Mouse (Mus musculus): ENCODE measurements at regions not wholly inside any gene's neighbourhood (a gene's known extent, or its start where the extent isn't known, plus 50 kb on each side); places are given as distances from the start of the nearest gene placed in this dataset.

DNA sequence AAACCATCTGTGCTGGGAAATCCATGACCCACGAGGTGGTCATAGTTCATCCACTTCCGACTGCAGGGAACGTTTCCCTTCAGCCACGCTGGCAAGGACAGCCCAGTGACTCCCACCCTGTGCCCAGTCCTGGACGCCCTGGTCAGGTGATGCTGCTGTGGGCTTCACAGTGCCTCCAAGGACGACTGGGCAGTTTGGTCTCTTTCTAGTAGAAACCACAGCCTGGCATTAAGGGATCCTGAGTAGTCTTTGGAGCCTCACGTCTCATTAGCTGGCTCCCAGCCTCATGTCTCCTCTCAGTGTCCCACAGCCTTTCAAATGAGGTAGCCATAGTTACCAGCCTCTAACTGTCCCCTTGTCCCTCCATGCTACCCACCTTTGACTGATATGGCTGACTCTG is 116.2 kb upstream of the Gdf10 start:
- 73% methylated on average over 7 of the region's 7 CpGs for WGBS
- ATAC-seq (ENCODE audit: low FRiP score) = no peak

DNA sequence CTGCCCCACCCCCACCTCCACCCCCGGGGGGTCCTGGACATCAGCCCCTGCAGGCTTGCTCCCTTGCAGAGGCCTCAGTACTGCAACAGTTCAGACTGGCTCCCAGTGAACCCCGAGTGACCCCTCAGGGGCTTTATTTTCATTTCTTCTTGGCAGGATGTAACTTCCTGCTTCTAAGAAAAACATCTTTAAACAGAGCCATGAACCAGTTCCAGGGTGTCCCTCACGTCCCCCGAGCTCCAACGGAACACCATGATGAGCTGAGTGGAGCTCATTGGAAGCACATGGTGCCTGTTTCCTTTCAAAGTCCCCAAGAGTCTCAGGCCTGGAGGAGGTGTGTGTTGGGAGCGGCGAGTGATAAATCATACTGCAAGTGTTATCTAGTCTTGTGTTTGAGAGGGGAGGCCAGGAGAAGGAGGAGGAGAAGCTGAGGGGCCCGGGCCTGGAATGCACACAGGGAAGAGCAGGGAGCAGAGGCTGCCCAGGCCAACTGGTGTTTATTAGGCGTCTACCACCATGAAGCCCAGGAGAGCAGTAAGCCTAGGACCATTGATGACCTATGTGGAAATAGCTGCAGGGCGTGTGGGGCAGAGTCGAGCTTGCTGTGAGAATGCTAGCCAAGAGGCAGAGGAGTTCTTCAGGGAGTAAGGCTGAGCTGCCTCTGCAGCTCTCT is 114.7 kb upstream of the Gdf10 start:
- no peaks in the 10 kb centered on the region for H3K4me1 ChIP-seq
- H3K36me3 ChIP-seq (replicated peaks) = no peaks in the 10 kb centered on the region
- no peak overlapping the region for H3K4me3 ChIP-seq (replicated peaks)
- H3K27ac ChIP-seq = no peak overlapping the region
- ATAC-seq (ENCODE audit: low FRiP score) = no peak
- H3K4me2 ChIP-seq = no peak overlapping the region
- 73% methylated on average over 11 of the region's 11 CpGs for WGBS
- H3K9ac ChIP-seq = no peak overlapping the region
- H3K27me3 ChIP-seq = no peaks in the 10 kb centered on the region
- H3K9me3 ChIP-seq = no peaks in the 10 kb centered on the region

More for the DNA sequence above, 116.2 kb upstream of the Gdf10 start:
- no peaks in the 10 kb centered on the region for H3K27me3 ChIP-seq
- no peaks in the 10 kb centered on the region for H3K36me3 ChIP-seq (replicated peaks)
- H3K4me2 ChIP-seq = no peak overlapping the region
- no peak overlapping the region for H3K4me3 ChIP-seq (replicated peaks)
- no peaks in the 10 kb centered on the region for H3K4me1 ChIP-seq
- H3K9me3 ChIP-seq = no peaks in the 10 kb centered on the region
- no peak overlapping the region for H3K27ac ChIP-seq
- H3K9ac ChIP-seq = no peak overlapping the region

DNA sequence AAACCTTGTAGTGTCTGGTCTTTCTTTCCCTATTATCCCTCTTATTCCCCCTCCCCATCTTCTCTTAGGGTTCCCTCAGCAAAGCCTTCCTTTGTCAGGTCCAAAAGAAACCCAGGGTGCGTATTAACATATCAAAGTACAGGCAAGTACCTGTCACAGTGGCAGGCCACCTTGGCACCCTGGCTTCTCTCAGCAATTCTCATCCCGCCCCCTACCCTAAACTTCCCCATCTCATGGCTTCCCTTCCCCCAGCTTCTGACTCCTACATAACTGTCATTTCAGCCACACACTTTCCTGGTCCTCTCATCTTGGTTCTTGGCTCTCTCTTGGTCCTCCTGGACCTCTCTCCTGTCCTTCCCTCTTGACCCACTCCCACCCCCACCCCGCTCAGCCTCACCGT is 112.8 kb upstream of the Gdf10 start:
- ATAC-seq (ENCODE audit: low FRiP score) = no peak
- Histone ChIP-seq H3K9me3 (no peaks in the 10 kb centered on the region), H3K27me3 (no peaks in the 10 kb centered on the region), H3K4me2 (no peak overlapping the region), H3K9ac (no peak overlapping the region), H3K4me1 (no peaks in the 10 kb centered on the region), H3K27ac (no peak overlapping the region), H3K36me3 (replicated peaks) (no peaks in the 10 kb centered on the region), H3K4me3 (replicated peaks) (no peak overlapping the region)
- 70% methylated on average over 4 of the region's 4 CpGs for WGBS

DNA sequence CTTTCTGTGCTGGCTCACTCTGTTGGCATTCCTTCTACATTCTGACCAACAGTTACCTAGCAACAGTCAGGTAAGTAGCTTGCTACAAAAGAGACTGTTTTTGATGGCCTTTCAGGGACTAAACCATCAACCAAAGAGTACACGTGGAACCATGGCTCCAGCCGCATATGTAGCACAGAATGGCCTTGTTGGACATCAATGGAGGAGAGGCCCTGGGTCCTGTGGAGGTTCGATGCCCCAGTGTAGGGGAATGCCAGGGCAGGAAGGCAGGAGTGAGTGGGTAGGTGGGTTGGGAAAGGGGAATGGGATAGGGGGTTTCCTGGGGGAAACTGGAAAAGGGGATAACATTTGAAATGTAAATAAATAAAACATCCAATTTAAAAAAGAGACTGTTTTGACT is 112.1 kb upstream of the Gdf10 start:
- WGBS = 47% methylated on average over 3 of the region's 3 CpGs
- no peak overlapping the region for H3K27ac ChIP-seq
- no peaks in the 10 kb centered on the region for H3K27me3 ChIP-seq
- H3K9me3 ChIP-seq = no peaks in the 10 kb centered on the region
- H3K4me1 ChIP-seq = no peaks in the 10 kb centered on the region
- no peak for ATAC-seq (ENCODE audit: low FRiP score)
- no peak overlapping the region for H3K4me2 ChIP-seq
- H3K9ac ChIP-seq = no peak overlapping the region
- H3K4me3 ChIP-seq (replicated peaks) = no peak overlapping the region
- H3K36me3 ChIP-seq (replicated peaks) = no peaks in the 10 kb centered on the region

DNA sequence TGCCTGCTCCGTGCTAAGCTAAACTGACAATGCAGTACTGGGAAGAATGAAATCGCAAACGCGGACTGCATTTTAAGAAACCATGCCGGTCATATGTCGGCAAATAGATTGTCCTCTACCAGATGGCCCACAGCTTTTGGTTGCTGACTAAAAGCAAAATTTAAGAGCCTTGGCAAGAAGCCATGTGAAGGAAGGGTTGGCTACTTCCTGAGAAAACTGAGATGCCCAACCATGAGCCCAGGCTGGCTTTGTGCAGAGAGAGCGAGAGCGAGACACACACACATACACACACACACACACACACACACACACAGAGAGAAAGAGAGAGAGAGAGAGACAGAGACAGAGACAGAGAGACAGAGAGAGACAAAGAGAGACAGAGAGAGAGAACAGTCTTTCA is 111.1 kb upstream of the Gdf10 start:
- H3K4me1 ChIP-seq = no peaks in the 10 kb centered on the region
- no peaks in the 10 kb centered on the region for H3K9me3 ChIP-seq
- H3K9ac ChIP-seq = no peak overlapping the region
- no peak overlapping the region for H3K4me2 ChIP-seq
- WGBS = 91% methylated on average over 8 of the region's 8 CpGs
- ATAC-seq (ENCODE audit: low FRiP score) = no peak
- H3K4me3 ChIP-seq (replicated peaks) = no peak overlapping the region
- H3K27ac ChIP-seq = no peak overlapping the region
- H3K36me3 ChIP-seq (replicated peaks) = no peaks in the 10 kb centered on the region
- no peaks in the 10 kb centered on the region for H3K27me3 ChIP-seq

DNA sequence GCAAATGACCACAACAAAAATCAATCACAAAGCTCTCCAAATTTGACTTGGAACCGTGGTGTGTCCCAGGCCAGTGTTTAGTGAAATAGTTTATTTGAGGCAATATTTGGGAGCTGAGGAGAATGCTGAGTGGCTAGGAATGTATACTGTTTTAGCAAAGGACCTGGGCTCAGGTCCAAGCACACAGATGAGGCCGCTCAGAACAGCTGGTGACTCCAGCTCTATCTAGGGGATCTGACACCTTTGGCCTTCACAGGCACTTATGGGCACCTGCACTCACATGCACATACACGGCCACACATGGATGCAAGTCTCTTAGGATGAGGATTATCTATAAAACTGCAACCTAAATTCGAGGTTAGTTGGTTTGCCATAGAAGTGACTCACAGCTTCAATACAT is 110.6 kb upstream of the Gdf10 start:
- ATAC-seq (ENCODE audit: low FRiP score) = no peak
- 85% methylated on average over 4 of the region's 4 CpGs for WGBS
- Histone ChIP-seq H3K4me1 (no peaks in the 10 kb centered on the region), H3K4me2 (no peak overlapping the region), H3K27me3 (no peaks in the 10 kb centered on the region), H3K27ac (no peak overlapping the region), H3K9me3 (no peaks in the 10 kb centered on the region), H3K9ac (no peak overlapping the region), H3K36me3 (replicated peaks) (no peaks in the 10 kb centered on the region), H3K4me3 (replicated peaks) (no peak overlapping the region)

DNA sequence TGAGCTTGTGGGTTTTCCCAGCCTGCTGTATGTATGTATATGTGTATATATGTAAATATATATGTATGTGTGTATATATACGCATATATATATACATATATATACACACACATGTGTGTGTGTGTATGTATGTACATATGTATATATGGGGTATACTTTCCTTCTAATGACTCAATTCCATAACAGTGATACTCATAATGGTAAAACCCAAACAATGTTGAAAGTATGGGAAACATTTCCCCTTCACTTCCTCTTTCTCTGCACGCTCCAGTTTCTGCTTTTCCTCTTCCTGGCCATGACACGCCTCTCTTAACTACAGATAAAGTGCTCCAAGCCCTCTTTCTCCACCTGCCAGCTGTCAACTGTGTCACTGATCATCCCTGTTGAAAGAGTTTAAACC is 110.1 kb upstream of the Gdf10 start:
- 91% methylated on average over 3 of the region's 3 CpGs for WGBS

DNA sequence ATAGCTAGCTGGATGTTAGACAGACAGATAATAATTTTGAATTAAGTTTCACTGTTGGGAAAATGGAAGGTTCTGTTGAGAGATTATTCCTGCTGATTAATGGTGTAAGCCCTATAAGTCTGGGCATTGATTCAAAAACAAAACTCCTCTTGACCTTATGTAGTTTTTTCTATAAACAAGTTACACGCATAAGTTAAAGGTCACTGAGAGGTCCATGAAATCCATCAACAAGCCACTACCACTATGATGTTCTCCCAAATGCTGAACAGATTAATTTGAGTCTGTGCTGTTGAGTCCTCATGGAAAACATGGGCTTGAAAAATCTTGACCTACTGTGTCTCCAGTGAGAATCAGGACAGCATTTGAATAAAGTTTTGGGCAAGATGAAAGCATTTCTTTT is 109.3 kb upstream of the Gdf10 start:
- Histone ChIP-seq H3K36me3 (replicated peaks) (no peaks in the 10 kb centered on the region), H3K27me3 (no peaks in the 10 kb centered on the region), H3K4me1 (no peaks in the 10 kb centered on the region), H3K4me3 (replicated peaks) (no peak overlapping the region), H3K27ac (no peak overlapping the region), H3K9ac (no peak overlapping the region), H3K4me2 (no peak overlapping the region), H3K9me3 (no peaks in the 10 kb centered on the region)
- ATAC-seq (ENCODE audit: low FRiP score) = no peak
- 83% methylated on average over 1 of the region's 1 CpGs for WGBS

More for the DNA sequence above, 110.1 kb upstream of the Gdf10 start:
- Histone ChIP-seq H3K4me1 (no peaks in the 10 kb centered on the region), H3K36me3 (replicated peaks) (no peaks in the 10 kb centered on the region), H3K9me3 (no peaks in the 10 kb centered on the region), H3K4me2 (no peak overlapping the region), H3K4me3 (replicated peaks) (no peak overlapping the region), H3K27me3 (no peaks in the 10 kb centered on the region), H3K27ac (no peak overlapping the region), H3K9ac (no peak overlapping the region)
- ATAC-seq (ENCODE audit: low FRiP score) = no peak

DNA sequence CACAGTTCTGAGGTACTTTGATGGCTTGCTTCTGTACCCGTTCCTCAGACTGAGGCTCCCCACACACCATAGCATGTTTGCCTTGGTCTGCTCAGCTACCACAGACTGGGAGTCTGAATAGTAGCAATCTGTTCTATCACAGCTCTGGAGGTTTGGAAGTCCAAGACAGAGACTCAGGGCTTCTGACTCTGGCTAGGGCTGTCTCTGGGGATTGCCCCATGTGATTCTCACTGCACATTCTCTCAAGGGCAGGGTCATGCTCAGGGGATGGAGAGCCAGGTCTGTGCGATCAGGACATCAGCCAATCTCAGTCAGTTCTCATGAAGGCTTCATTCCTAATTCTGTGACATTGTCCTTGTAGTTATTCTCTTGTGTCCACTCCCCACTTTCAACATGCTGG is 108.8 kb upstream of the Gdf10 start:
- Histone ChIP-seq H3K9me3 (no peaks in the 10 kb centered on the region), H3K4me2 (no peak overlapping the region), H3K9ac (no peak overlapping the region), H3K36me3 (replicated peaks) (no peaks in the 10 kb centered on the region), H3K4me3 (replicated peaks) (no peak overlapping the region), H3K27ac (no peak overlapping the region), H3K4me1 (no peaks in the 10 kb centered on the region), H3K27me3 (no peaks in the 10 kb centered on the region)
- WGBS = 91% methylated on average over 2 of the region's 2 CpGs
- ATAC-seq (ENCODE audit: low FRiP score) = no peak

DNA sequence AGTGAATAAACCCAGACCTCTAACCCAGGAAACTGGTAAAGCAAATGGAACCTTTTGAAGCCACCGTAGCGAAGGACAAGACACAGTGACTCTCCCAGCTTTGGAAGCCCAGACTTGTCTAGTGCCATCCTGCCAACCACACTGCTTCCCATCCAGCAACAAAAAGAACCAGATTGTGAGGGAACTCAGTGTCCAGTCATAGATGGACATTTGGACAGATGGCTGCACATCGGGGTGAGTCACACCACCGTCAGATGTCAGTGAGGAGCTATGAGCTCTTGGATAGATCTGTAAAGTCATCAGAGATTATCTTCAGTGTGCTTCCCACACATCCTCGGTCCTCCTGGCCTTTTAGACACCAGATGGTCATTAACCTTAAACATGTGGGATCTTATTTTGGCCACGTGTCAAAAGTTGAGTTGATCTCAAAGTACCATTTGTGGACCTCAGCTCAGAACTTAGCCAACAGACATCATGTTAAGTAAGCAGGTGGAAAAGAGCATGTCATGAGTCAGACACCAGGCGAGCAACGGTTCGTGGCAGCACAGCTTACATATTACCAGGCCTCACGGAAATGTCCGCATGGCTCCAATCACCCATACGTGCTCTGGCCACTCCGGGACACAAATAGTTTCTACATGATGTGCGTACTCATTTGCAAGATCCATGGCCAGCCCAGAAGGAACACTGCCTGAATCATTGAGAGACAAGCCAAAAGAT is 102.7 kb upstream of the Gdf10 start:
- Histone ChIP-seq H3K4me2 (no peak overlapping the region), H3K9me3 (no peaks in the 10 kb centered on the region), H3K27me3 (no peaks in the 10 kb centered on the region), H3K9ac (no peak overlapping the region), H3K4me1 (peaks cover 9% of the 10 kb centered on the region; the same call in 1 of the 2 replicates), H3K36me3 (replicated peaks) (no peaks in the 10 kb centered on the region), H3K4me3 (replicated peaks) (no peak overlapping the region), H3K27ac (no peak overlapping the region)
- no peak for ATAC-seq (ENCODE audit: low FRiP score)
- 94% methylated on average over 14 of the region's 14 CpGs for WGBS

DNA sequence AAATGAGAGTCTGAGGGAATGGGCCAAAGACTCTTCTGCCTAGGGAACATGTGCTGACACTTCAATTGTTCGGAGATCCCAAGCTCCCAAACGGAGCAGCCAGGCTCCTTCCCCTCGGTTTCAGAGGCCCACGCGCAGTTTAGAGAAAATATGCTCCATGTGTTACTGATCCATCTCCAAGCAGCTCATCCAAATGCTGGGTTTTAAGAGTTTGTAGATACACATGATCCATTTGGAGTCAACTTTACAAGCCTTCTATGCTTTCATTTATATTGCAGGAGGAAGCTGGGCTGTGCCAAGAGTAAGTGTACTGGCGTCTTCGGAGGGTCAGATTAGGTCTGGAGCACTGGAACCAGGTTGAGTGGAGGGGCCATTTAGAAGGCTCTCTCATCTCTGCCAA is 102.0 kb upstream of the Gdf10 start:
- Histone ChIP-seq H3K27ac (no peak overlapping the region), H3K4me1 (peaks cover 9% of the 10 kb centered on the region; the same call in 1 of the 2 replicates), H3K9me3 (no peaks in the 10 kb centered on the region), H3K27me3 (no peaks in the 10 kb centered on the region), H3K9ac (no peak overlapping the region), H3K36me3 (replicated peaks) (no peaks in the 10 kb centered on the region), H3K4me3 (replicated peaks) (no peak overlapping the region), H3K4me2 (no peak overlapping the region)
- 88% methylated on average over 7 of the region's 7 CpGs for WGBS
- ATAC-seq (ENCODE audit: low FRiP score) = no peak

DNA sequence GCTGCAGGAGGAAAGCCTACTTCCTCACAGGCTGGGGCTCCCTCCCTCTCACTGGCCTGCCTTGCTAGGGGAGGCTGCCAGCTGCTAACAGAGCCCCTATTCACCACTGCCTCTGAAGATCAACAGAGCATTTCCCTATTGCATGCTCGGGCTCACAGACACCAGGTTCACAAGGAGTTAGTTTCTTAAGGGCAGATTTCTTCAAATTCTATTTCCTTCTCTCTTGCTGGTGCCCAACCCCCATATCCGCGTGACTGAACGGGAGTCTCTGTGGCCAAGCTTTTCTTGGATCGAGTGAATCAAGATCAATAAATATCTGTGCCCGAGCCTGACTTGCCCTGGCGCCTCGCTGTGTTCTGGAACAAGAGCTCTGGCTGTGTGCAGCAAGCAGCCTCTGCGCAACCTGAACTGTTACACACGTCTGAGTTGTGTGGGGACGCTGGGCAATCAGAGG is 98.9 kb upstream of the Gdf10 start:
- no peaks in the 10 kb centered on the region for H3K36me3 ChIP-seq (replicated peaks)
- WGBS = 42% methylated on average over 11 of the region's 11 CpGs
- H3K4me2 ChIP-seq = no peak overlapping the region
- ATAC-seq (ENCODE audit: low FRiP score) = peak; percentile 49; the same call in 1 of the 2 replicates
- H3K9me3 ChIP-seq = no peaks in the 10 kb centered on the region
- no peak overlapping the region for H3K9ac ChIP-seq
- H3K4me3 ChIP-seq (replicated peaks) = no peak overlapping the region
- no peaks in the 10 kb centered on the region for H3K27me3 ChIP-seq
- peaks cover 9% of the 10 kb centered on the region; the same call in 1 of the 2 replicates for H3K4me1 ChIP-seq
- H3K27ac ChIP-seq = no peak overlapping the region
